Mouse (Mus musculus) stomach, postnatal 0 days (tissue): ENCODE data around the gene Ldlr.

Source experiments
- CTCF ChIP-seq: IDR thresholded peaks from 2 replicates; pipeline ENCODE4 v1.5.1; 2016; ENCODE audit warnings: antibody characterized with exemption, low read depth, mild to moderate bottlenecking, moderate library complexity
- EP300 ChIP-seq: optimal IDR thresholded peaks from 2 replicates; pipeline ENCODE3; 2016; ENCODE audit warnings: antibody characterized with exemption

DNA sequence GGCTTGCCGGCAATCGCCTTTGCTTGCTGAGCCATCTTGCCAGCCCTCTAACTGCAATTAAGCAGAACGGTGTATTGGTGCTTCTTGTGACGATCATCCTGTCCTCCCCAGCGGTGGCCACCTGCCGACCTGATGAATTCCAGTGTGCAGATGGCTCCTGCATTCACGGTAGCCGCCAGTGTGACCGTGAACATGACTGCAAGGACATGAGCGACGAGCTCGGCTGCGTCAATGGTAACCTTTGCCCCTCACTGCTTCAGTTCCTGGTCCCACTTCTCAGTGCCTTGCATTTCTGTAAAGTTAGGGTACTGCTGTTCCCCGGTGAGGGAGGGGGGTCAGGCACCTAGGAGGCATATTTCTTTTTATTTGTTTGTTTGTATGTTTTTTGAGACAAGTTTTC lies 11.8 kb downstream of the Ldlr start:
- TF ChIP-seq EP300: no peak
- no peak for TF ChIP-seq CTCF
